Comparison of ENCODE assay signal across 19 mouse cellular contexts in genomic region chr1:12574274-12574673, GRCm38 (mm10).
"Had no signal": no experiment of that assay in that cellular context is flagged by ENCODE, and none has a peak within 500 bp of the region (broad histone marks: within the 10 kb centered on the region; RNA-seq: fewer than 3 reads in every experiment).

No protein-coding gene starts in this region.

- H3K27me3 ChIP-seq: midbrain, embryonic 12.5 days; neural tube, embryonic 13.5 days; neural tube, embryonic 15.5 days had no signal

- ATAC-seq: liver, postnatal 0 days; midbrain, embryonic 16.5 days had no signal

- DNase-seq: liver, postnatal 0 days; lung, embryonic 14.5 days; lung, postnatal 10 days; lung, postnatal 4 days; midbrain, embryonic 14.5 days; retina, postnatal 1 day; right cerebral cortex, adult 18-20 months; right cerebral cortex, postnatal 25 days; right cerebral cortex, postnatal 4 days; spleen, adult 18-20 months; thymus, adult 18-20 months; thymus, postnatal 14 days; thymus, postnatal 36 days had no signal

- H3K9ac ChIP-seq: liver, postnatal 0 days; lung, embryonic 14.5 days; midbrain, embryonic 12.5 days; neural tube, embryonic 13.5 days; neural tube, embryonic 15.5 days had no signal

- H3K36me3 ChIP-seq: midbrain, embryonic 10.5 days; midbrain, embryonic 12.5 days; neural tube, embryonic 13.5 days; neural tube, embryonic 15.5 days had no signal

- H3K27ac ChIP-seq: midbrain, embryonic 10.5 days; midbrain, embryonic 12.5 days; neural tube, embryonic 13.5 days; neural tube, embryonic 15.5 days had no signal

- H3K9me3 ChIP-seq: midbrain, embryonic 10.5 days; midbrain, embryonic 12.5 days; neural tube, embryonic 13.5 days; neural tube, embryonic 15.5 days had no signal

- H3K4me3 ChIP-seq: midbrain, embryonic 10.5 days; midbrain, embryonic 12.5 days; myocyte; neural tube, embryonic 13.5 days; neural tube, embryonic 15.5 days had no signal
